Mouse (Mus musculus) granulocyte monocyte progenitor cell, adult 5-6 weeks (primary cell): ENCODE data around the gene Fcho2. TPM values are rescaled to one million over a fixed set of nuclear protein-coding genes. Genes with fewer than 3 reads are reported as not detected.

ENCODE experiments used
- ATAC-seq: replicated peaks from 2 replicates; pipeline ENCODE4 v1.8.0; 2016; ENCODE audit warnings: mild to moderate bottlenecking, moderate TSS enrichment, inconsistent platforms; ENCODE audit not compliant: poor library complexity, severe bottlenecking
- total RNA-seq, 2 experiments: library from RNA; stranded (forward) in 1 of 2; stranded (reverse) in 1 of 2; fragments of 200-712, 200-1000 nt in 1 of 2; fragments of >200 nt in 1 of 2; fragmentation: Nextera tagmentation in 1 of 2; gene quantifications; 2 replicates each; pipeline ENCODE4 v1.2.3; 2014 to 2017

The Fcho2 gene
- total RNA-seq, 2 experiments from 2014 or later = 14.7 to 47.5 TPM

- peak; percentile 15; the same call in 1 of the 2 replicates for ATAC-seq
Measured at GRCm38 (mm10) chr13:98684144-98684900, 130.9 kb downstream of the Fcho2 start.

GRCm38 (mm10) chr13:98683412-98683811 is 131.8 kb downstream of the Fcho2 start:
- ATAC-seq = peak; percentile 82

GRCm38 (mm10) chr13:98680470-98681060 is 134.7 kb downstream of the Fcho2 start:
- no peak for ATAC-seq

GRCm38 (mm10) chr13:98679631-98680041 is 135.6 kb downstream of the Fcho2 start:
- no peak for ATAC-seq

- ATAC-seq = no peak
Measured at GRCm38 (mm10) chr13:98679230-98679629, 136.0 kb downstream of the Fcho2 start.

- no peak for ATAC-seq
Measured at GRCm38 (mm10) chr13:98673922-98674321, 141.3 kb downstream of the Fcho2 start.

Other genes with a start within 250 kb of the Fcho2 start
- not detected in 2 replicates for gene Tmem174, start 178.0 kb downstream of the Fcho2 start, total RNA-seq (2014; fragmentation: Nextera tagmentation)
- gene Tmem174, start 178.0 kb downstream of the Fcho2 start, total RNA-seq (2017) = not detected in 2 replicates
- not detected in 2 replicates for gene Tmem171, start 120.6 kb downstream of the Fcho2 start, total RNA-seq (2014; fragmentation: Nextera tagmentation)
- gene Tmem171, start 120.6 kb downstream of the Fcho2 start, total RNA-seq (2017) = not detected in 2 replicates
- 123 and 142 TPM in 2 replicates for gene Tnpo1, start 110.9 kb upstream of the Fcho2 start, total RNA-seq (2014; fragmentation: Nextera tagmentation)
- 119 and 134 TPM in 2 replicates for gene Tnpo1, start 110.9 kb upstream of the Fcho2 start, total RNA-seq (2017)
- not detected in 2 replicates for gene 1700024P04Rik, start 169.1 kb upstream of the Fcho2 start, total RNA-seq (2014; fragmentation: Nextera tagmentation)
- gene 1700024P04Rik, start 169.1 kb upstream of the Fcho2 start, total RNA-seq (2017) = not detected in 2 replicates